Mouse (Mus musculus) MEL (cell line): ENCODE measurements around the gene 4930447C04Rik. TPM values are rescaled to one million over a fixed set of nuclear protein-coding genes. Genes with fewer than 3 reads are reported as not detected.

Source experiments
- DNase-seq: peaks from one replicate; pipeline ENCODE4 v3.0.0; 2011; ENCODE audit warnings: low read depth, low spot score
- H3K27ac ChIP-seq: 2 replicates; pipeline ENCODE4 v1.5.1; 2012; ENCODE audit warnings: low read depth, mild to moderate bottlenecking, control low read depth, low read length, moderate library complexity; ENCODE audit not compliant: control insufficient read depth
- H3K27me3 ChIP-seq, 2 experiments: fragments of 150-350 bp in 1 of 2; sonication (generic) in 1 of 2; 2 replicates each; pipeline ENCODE4 v1.6.1; 2012; ENCODE audit warnings: low read length in 2 of 2, mild to moderate bottlenecking in 2 of 2, improper control_type of control experiment in 1 of 2, moderate library complexity in 1 of 2; ENCODE audit not compliant: insufficient read depth in 2 of 2, control insufficient read depth in 1 of 2
- H3K36me3 ChIP-seq, 2 experiments: 2 replicates each; pipeline ENCODE4 v1.6.1; 2012 to 2014; ENCODE audit warnings: low read length in 2 of 2, improper control_type of control experiment in 1 of 2, inconsistent platforms in 1 of 2, mild to moderate bottlenecking in 1 of 2; ENCODE audit not compliant: insufficient read depth in 2 of 2, control insufficient read depth in 1 of 2
- H3K4me1 ChIP-seq, 2 experiments: fragments of 150-350 bp in 1 of 2; sonication (generic) in 1 of 2; 2 replicates each; pipeline ENCODE4 v1.6.1; 2012; ENCODE audit warnings: low read length in 2 of 2, improper control_type of control experiment in 1 of 2, mild to moderate bottlenecking in 1 of 2; ENCODE audit not compliant: insufficient read depth in 2 of 2, control insufficient read depth in 1 of 2
- H3K4me3 ChIP-seq, 2 experiments: fragments of 150-350 bp in 1 of 2; sonication (generic) in 1 of 2; 2 replicates each; pipeline ENCODE4 v1.5.1; 2012; ENCODE audit warnings: low read depth in 2 of 2, low read length in 2 of 2, mild to moderate bottlenecking in 2 of 2, moderate library complexity in 2 of 2, control low read depth in 1 of 2, improper control_type of control experiment in 1 of 2; ENCODE audit not compliant: control insufficient read depth in 1 of 2, insufficient read depth in 1 of 2
- H3K79me2 ChIP-seq: 2 replicates; pipeline ENCODE4 v1.6.1; 2012; ENCODE audit warnings: mild to moderate bottlenecking, low read length, moderate library complexity; ENCODE audit not compliant: control insufficient read depth, poor library complexity, insufficient read depth
- H3K9ac ChIP-seq: 2 replicates; pipeline ENCODE4 v1.6.1; 2012; ENCODE audit warnings: low read depth, mild to moderate bottlenecking, control low read depth, low read length, moderate library complexity; ENCODE audit not compliant: control insufficient read depth, poor library complexity, severe bottlenecking
- H3K9me3 ChIP-seq: fragments of 150-350 bp; sonication (generic); replicated peaks from 2 replicates; pipeline ENCODE4 v1.6.1; 2012; ENCODE audit warnings: mild to moderate bottlenecking, low read length, improper control_type of control experiment, moderate library complexity; ENCODE audit not compliant: insufficient read depth
- BHLHE40 ChIP-seq: IDR thresholded peaks from 2 replicates; pipeline ENCODE4 v1.6.1; 2012; ENCODE audit warnings: low read depth, mild to moderate bottlenecking, inconsistent platforms, low read length, improper control_type of control experiment, borderline replicate concordance
- CHD1 ChIP-seq: IDR thresholded peaks from 2 replicates; pipeline ENCODE4 v1.6.1; 2012; ENCODE audit warnings: low read depth, mild to moderate bottlenecking, inconsistent platforms, low read length, improper control_type of control experiment
- KAT2A ChIP-seq: conservative IDR thresholded peaks from 2 replicates; pipeline ENCODE4 v1.6.1; 2012; ENCODE audit warnings: low read depth, low read length, improper control_type of control experiment, inconsistent platforms
- MAX ChIP-seq: IDR thresholded peaks from 2 replicates; pipeline ENCODE4 v1.6.1; 2011; ENCODE audit warnings: low read length, improper control_type of control experiment
- SIN3A ChIP-seq: IDR thresholded peaks from 2 replicates; pipeline ENCODE4 v1.6.1; 2012; ENCODE audit warnings: low read length, improper control_type of control experiment, inconsistent platforms
- SMC3 ChIP-seq: IDR thresholded peaks from 2 replicates; pipeline ENCODE4 v1.6.1; 2011; ENCODE audit warnings: low read depth, low read length, improper control_type of control experiment
- TBP ChIP-seq: IDR thresholded peaks from 2 replicates; pipeline ENCODE4 v1.8.0; 2011; ENCODE audit warnings: low read depth, low read length, improper control_type of control experiment
- TCF12 ChIP-seq: IDR thresholded peaks from 2 replicates; pipeline ENCODE4 v1.6.1; 2014; ENCODE audit warnings: low read depth, mild to moderate bottlenecking, inconsistent platforms, low read length, improper control_type of control experiment, moderate library complexity
- ZMIZ1 ChIP-seq: IDR thresholded peaks from 2 replicates; pipeline ENCODE4 v1.6.1; 2012; ENCODE audit warnings: low read depth, mild to moderate bottlenecking, inconsistent platforms, low read length, improper control_type of control experiment, moderate library complexity
- polyA plus RNA-seq, 2 experiments: library from polyadenylated mRNA; stranded (reverse) in 1 of 2; unstranded in 1 of 2; fragments of >175 nt in 1 of 2; fragments of >200 nt in 1 of 2; gene quantifications; 2 replicates each; pipeline versions ENCODE4 v1.2.1 to v1.2.4; 2012; ENCODE audit warnings: low replicate concordance in 2 of 2, low read depth in 1 of 2; ENCODE audit not compliant: insufficient read length in 2 of 2, insufficient read depth in 1 of 2, missing spikeins in 1 of 2
- total RNA-seq: library from RNA; depleted of rRNA; stranded (reverse); fragments of 300-350 nt; gene quantifications from 2 replicates; pipeline ENCODE4 v1.2.3, GENCODE M21; 2012; rRNA removed

Gene 4930447C04Rik
- total RNA-seq (not detected in 2 replicates), polyA plus RNA-seq (not detected)

- no peaks in the 10 kb centered on the region for H3K4me1 ChIP-seq
- no peaks in the 10 kb centered on the region for H3K36me3 ChIP-seq
- H3K27me3 ChIP-seq, result peaks cover 1 to 4% of the 10 kb centered on the region in 2 experiments; a peak in 1 of 4 replicates
- no peak within 1 kb of the TSS for H3K27ac ChIP-seq
- no peak for DNase-seq
- TF ChIP-seq TCF12, result no peak
- H3K9ac ChIP-seq, result no peak within 1 kb of the TSS
- no peaks in the 10 kb centered on the region for H3K79me2 ChIP-seq
- H3K9me3 ChIP-seq, result no peaks in the 10 kb centered on the region
- no peak within 1 kb of the TSS for H3K4me3 ChIP-seq
Observed at GRCm38 (mm10) chr12:72940071-72940821, at the start of gene 4930447C04Rik. Gene 4930447C04Rik, minus strand, starts transcription at chr12:72940774.

- no peak for TF ChIP-seq CHD1
- no peak for TF ChIP-seq SMC3
- H3K9ac ChIP-seq, result no peak overlapping the region
- H3K4me1 ChIP-seq, result no peaks in the 10 kb centered on the region
- H3K27ac ChIP-seq, result no peak overlapping the region
- no peaks in the 10 kb centered on the region for H3K9me3 ChIP-seq
- no peak overlapping the region for H3K4me3 ChIP-seq
- peaks cover 9 to 14% of the 10 kb centered on the region in 2 experiments for H3K27me3 ChIP-seq
- H3K79me2 ChIP-seq, result no peaks in the 10 kb centered on the region
- H3K36me3 ChIP-seq, result no peaks in the 10 kb centered on the region
- DNase-seq, result no peak
Observed at GRCm38 (mm10) chr12:72983071-72983857, 42.7 kb upstream of the 4930447C04Rik start.

DNA sequence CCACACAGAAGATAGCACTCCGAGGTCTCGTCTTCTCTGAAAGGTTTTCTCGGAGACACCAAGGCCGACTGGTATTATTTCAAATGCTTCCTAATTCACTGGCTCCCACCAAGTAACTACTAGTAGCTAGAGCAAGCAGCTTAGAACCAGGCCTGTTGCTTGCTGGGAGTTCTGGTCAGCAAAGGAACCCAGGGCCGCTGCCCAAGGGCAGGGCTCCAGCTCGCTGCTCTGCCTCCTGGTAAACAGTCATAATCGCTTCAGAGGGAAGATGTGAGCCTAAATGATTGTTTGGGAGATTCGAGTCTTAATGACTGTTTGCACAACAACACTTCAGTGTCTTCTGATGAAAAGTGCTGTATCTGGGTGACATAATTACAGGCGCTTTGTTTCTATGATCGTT lies 42.0 kb upstream of the 4930447C04Rik start:
- Histone ChIP-seq H3K9me3 (no peaks in the 10 kb centered on the region), H3K4me1 (no peaks in the 10 kb centered on the region), H3K79me2 (no peaks in the 10 kb centered on the region)
- DNase-seq, result no peak
- TF ChIP-seq MAX (no peak), ZMIZ1 (no peak), TBP (no peak), BHLHE40 (no peak), KAT2A (no peak), SIN3A (no peak)
- TF ChIP-seq, all 39 proteins: peak for 0
- Histone ChIP-seq H3K9ac (no peak overlapping the region), H3K27ac (no peak overlapping the region), H3K27me3 (peaks cover 9 to 17% of the 10 kb centered on the region in 2 experiments), H3K36me3 (no peaks in the 10 kb centered on the region), H3K4me3 (no peak overlapping the region)
